Mouse (Mus musculus) regulatory T cell (primary cell): ENCODE results near the gene Zfp316.

ENCODE experiments used
- in situ Hi-C: fragments of 300-600 bp; cut with MboI, MseI; formaldehyde crosslinking; loops from one replicate; pipeline ENCODE4 v1.15.1; 2025; ENCODE audit warnings: high pct_unique_total_duplicates

The Zfp316 gene

DNA sequence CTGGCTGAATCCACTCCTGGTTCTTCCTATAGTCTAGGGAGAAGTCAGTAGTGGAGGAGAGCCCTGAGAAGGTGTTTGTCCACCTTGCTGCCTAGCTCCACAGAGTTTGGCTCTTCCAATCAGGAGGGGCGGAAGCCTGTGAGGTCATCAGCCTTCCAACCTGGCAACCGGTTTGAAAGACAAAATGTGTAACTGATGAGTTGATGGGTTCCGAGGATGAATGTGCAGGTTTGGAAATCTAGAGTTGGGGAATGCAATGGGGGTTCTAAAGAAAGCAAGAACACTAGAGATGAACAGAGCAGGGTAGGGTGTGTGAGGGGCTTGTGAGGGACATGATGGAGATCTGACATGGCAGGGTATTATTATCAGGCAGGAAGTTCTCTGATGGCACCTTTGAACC, 43.0 kb downstream of the Zfp316 start, which contains the start of gene Spdye4a:
TSS of gene Spdye4a (minus strand) at position 101 of the 400 bp plus-strand sequence.
- in situ Hi-C loops, result no loop called here

DNA sequence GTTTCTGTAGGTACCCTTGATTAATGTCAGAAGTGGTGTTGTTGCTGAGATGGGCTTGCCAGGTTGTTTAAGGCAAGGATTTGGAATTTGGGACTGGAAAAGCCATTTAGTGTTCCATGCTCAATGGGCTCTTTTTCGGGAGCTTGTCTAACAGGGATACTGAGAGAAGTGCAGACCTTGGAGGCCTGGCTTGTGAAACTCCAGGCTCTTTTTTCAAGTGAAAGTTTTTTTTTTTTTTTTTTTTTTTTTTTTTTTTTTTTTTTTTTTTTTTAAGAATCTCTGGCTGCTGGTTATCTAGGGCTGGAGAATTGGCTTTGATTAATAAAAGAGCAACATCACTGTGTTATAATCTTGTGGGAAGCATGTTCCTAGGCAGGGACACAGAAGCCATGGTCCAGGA, 47.5 kb downstream of the Zfp316 start:
- in situ Hi-C loops, result no loop called here

DNA sequence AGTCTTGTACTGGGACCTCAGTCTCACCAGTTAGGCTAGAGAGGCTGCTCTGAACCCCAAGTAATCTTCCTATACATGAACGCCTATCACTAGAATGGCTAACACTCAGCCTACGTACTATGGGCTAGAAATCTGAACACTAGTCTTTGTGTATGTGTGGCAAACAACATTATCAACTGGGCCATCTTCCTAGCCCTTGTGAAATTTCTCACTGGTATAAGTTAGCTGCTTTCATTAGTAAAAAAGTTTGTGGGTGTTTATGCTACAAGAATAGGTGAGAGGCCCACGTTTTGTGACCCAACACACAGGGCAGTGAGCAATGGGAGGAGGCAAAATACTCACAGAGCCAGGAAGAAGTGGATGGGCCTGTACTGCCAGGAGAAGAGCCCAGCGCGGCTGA, 48.8 kb downstream of the Zfp316 start:
- in situ Hi-C loops, result no loop called here

DNA sequence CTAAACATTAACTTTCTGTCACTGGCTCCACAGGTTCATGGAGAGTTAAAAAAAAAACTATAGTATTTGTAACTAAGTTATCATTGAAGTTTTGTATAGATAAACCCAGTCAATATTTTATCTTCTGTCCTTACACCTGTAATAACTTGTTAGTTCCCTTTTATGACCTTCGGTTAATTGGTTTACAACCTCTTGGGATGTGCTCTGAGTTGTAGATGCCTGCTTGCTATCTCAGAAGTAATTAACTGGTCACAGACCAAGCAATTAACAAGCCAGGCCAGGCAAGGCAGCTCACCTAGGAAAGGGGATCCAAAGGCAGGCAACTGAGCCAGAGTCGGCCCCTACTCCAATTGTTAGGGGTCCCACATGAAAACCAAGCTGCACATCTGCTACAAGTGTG, 56.0 kb downstream of the Zfp316 start:
- in situ Hi-C loops, result no loop called here

DNA sequence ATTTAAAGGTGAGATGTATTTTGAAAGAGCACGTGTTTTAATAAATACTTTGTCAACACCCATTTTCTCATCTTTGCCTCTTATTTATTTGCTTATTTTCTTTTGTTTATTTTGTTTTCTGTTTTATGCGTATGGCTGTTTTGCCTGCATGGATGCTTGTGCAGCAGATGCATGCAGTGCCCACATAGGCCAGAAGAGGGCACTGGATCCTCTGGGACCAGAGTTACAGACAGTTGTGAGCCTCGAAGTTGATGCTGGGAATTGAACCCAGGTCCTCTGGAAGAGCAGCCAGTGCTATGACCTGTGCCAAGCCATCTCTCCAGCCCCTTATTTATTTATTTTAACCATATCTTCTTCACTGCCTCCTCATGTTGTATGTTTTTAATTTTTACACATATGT, 64.8 kb downstream of the Zfp316 start:
- in situ Hi-C loops, result no loop called here
